Mouse (Mus musculus): ENCODE results near the gene Agpat3. TPM values are rescaled to one million over a fixed set of nuclear protein-coding genes. Genes with fewer than 3 reads are reported as not detected.

Agpat3 gene
- total RNA-seq, 2 experiments from 2014 or later: 258 to 259 TPM

DNA sequence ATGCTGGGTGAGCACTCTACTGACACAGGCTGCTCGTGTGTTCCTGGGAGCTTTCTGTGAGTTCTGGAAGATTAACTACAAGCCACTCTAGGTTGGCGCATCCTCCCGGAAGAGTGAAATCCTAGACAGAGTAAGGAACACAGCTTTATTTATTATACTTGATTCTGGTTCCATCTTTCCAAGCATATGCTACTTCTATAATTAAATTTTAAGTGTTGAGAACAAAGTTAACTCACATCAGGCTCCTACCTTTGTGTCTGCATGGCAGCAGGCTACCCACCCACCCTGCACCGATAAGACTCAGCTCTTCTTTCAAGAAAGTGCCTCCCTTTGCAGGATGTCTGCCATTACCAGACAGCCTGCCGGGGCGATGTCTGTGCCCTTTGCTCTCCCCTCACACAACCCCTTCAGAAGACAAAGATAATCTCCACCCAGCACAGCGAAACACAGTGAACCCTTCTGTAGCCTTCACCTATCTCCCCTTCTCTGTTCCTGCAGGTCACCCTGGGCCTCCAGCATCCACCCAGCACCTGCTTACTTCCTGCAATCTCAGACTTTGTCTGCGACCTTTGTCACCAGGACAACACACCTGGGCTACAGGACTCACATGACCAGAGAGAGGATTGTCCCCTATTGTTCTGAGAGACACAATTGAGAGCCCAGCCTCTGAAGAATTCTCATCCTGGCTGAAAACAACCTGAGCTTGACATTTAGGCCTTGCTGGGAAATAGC is 26.2 kb downstream of the Agpat3 start:
- DNase-seq (ENCODE audit: low spot score in 2 of 2): no peak

DNA sequence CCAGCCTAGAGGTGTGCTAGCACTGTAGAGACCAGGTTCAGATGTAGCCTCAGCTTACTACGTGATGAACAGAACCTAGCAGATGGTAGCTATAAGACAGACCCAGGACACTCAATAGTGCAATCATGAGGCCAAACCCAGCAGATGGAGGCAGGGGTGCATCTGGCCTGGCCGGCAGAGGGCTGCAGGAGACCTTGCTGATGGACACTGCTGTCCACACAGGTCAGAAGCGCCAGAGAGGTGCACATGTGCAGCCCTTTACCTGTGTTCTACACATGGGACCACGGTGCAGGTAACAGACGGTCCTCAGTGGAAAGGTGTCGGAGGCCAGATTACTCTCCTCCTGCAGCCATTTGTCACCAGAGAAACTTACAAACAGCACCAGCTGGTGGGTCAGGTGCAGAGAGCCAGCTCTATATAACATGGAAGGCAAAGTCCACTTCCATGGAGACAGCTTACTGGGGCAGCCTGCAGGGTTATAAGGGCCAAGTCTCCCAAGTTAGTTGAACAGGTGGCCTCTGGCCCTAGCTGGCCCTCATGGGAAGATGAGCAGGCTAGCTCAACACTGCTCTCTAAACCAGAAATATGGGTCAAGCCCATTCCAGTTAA is 27.6 kb downstream of the Agpat3 start:
- no peak for DNase-seq (ENCODE audit: low spot score in 2 of 2)

DNA sequence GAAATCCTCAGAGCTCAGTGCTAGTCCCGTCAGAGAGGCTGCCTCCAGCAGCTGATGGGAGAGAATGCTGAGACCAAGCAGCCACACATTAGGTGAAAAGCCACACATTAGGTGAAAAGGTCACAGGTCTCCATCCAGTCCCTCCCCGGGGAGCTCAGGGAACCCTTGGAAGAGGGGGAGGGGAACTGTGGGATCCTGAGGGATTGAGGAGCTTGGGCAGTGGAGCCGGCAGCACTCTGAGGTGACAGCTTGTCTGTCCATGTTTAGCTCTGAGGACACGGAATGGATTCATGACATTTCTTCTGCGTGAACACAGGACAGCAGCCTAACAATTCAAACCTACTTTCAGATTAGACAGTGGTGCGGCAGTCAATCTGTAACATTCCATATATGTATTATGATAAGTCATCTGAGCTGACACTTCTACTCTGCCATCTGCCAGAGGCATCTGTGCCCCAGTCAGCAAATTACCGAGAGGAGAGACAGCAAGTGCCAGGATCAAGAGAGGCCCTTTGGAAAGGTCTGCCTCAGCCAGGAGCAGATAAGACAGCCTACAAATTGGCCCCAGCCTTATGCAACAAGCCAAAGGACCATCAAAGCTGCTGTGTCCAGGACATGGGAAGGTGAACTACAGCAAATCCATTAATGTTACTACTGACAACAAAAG is 28.9 kb downstream of the Agpat3 start:
- DNase-seq (ENCODE audit: low spot score in 2 of 2): peak; percentile 35 to 57

DNA sequence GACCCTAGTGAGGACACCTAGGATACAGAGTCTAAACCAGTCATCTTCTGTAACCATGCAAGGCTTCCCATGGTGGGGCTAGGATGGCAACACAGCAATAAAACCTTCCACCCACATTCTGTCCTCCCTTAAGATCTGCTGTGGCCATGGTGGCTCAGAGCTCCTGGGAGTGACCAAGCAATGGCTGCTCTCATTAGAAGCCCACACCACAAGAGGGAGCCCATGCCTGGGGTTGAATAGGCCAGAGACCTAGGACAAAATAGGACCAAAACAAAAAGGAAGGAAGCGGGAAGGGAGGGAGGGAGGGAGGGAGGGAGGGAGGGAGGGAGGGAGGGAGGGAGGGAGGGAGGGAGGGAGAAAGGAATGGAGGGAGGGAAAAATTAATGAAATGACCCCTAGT is 29.5 kb downstream of the Agpat3 start:
- DNase-seq (ENCODE audit: low spot score in 2 of 2): peak in 1 of 2 experiments; percentile 41

DNA sequence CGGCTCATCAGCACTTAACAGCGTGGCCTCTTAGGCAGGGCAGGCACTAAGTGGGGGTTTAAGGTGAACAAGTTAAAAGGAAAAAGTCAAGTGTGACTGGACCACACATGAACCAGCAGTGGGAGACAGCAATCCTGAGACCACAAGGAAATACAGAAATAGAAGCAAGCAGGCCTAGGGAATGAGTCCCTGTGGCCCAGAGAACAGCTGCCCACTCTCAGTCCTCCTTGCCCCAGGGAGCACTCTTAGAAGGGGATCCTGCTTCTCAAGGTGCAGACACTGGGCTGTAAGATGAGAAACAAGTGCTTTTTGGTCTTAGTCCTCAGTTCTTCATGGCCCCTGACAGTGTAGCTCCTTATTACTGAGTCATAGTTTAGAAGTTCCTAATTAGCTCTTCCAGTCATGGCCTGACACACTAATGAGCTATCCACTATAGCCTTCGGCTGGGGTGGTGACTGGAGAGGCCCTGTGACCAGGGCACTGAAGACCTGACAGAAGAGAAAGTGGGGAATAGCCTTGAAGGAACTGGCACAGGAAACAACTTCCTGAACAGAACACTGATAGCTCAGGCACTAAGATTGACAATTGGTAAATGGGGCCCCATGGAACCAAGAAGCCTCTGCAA is 31.0 kb downstream of the Agpat3 start:
- no peak for DNase-seq (ENCODE audit: low spot score in 2 of 2)

DNA sequence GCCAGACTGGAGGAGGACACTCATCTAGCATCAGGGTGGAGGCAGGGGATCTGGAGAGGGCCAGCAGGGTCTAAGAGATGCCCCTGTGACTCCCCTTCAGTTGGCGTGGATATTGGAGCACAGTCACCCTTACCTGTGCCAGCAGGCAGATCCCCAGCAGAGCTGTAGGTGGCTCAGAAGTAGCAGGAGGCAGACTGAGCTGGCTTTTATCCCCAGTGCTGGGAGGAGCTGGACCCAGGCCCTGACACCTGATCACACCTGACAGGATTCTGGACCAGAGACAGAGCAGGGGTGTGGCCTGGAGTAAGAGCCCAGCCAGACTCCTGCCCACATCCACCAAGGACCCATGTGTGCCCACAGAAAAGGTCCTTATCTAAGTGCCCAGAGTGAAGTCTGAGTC is 31.8 kb downstream of the Agpat3 start:
- no peak for DNase-seq (ENCODE audit: low spot score in 2 of 2)

DNA sequence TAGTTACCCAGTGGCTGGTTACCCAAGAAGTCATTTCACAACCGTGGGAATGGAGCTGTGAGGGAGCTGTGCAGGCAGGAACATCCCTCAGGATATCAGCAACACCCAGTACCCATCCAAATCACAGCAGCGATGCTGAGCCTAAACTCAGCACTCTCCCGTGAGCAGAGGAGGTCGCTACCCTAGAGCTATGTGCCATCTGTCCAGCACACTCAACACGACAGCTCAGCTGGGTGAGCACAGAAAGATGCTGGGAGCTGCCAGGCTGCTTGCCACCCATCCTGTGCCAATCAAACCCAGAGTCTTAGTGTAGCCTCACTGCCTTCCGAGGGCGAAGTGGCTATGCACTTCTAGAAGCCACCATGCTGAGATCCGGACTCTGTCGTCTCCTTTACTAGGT is 32.3 kb downstream of the Agpat3 start:
- no peak for DNase-seq (ENCODE audit: low spot score in 2 of 2)

DNA sequence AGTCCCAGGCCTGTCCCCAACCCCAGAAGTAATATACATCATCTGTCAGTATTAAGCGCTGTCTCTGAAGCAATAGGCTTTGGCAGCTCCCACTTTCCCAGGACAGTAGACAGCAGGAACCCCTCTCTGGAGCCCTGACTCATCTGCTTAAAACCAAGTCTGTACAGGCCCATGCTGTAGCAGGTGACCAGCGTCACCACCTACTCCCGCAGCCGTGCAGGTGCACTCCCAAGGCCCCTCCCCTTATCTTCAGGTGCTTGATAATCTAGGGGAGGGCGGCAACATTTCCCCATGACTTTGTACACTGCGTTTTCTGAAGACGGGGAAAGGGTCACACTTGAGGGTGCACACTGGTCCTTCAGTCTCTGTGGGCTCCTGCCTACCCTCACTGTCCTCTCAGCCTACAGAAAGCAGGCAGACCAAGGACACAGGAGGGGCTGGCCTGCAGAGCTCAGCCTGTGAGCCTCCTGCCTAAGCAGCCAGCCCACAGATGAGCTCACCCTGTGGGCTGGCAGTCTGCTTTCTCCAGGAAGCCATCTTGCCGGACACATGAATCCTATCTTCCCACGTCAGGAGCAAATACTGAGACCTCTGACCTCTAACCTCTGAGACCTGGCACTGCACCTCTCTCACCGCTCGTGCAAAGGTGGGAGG is 34.9 kb downstream of the Agpat3 start:
- DNase-seq (ENCODE audit: low spot score in 2 of 2): no peak

DNA sequence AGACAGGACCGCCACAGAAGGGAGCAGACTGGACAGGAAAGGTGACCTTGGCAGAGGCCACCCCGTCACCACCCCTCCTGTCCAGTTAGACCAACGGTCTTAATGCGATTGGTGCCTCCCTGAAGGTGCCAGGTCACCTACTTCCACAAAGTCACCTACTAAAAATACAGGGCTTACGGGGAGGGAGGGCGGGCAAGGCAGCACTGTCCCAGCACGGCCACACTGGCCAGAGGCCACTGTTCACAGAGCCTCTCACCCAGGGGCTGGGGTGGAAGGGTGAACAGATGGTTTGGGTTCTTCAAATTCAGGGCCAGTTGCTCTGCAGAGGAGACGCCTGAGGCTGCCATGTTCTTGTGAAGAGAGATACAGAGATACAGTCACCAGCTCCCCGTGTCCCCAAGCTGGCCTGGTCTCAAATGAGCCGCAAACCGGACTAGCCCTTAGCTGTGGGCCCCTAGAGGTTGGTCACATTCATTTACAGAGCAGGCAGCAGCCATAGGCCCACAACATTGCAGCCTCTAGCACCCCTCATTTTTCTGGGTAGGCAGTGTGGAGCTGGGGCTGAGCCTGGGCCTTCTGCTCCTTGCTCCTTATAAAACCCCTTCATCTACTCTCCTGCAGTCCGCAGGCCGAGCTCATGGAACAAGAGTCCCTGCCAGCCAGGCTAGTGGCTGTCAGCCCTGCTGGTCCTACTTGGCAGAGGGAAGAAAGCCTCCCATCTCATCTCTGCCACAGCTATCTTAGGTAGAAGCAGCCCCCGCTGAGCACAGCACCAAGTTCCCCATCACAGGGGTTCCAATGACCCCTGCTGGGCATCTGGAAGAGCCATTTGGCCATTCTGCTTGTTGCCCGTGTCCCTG is 35.8 kb downstream of the Agpat3 start:
- DNase-seq (ENCODE audit: low spot score in 2 of 2): no peak

DNA sequence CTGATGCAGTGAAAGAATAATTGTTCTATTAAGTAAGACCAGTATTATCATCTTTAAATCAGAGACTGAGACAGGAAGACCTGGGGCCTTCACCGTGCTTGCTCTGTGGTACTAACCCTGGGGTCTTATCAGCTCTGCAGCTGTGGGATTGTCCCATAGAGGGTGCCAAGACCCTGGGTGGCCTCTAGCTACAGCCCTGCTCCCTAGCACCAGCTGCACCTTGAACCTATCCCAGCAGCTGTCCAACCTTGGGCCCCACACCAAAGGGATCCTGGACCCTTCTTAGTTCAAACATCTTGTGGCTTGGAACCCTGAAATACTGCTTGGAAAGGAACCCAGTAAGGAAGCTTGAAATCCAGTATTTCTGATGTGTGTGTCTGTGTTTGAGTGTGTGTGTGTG is 37.1 kb downstream of the Agpat3 start:
- no peak for DNase-seq (ENCODE audit: low spot score in 2 of 2)

DNA sequence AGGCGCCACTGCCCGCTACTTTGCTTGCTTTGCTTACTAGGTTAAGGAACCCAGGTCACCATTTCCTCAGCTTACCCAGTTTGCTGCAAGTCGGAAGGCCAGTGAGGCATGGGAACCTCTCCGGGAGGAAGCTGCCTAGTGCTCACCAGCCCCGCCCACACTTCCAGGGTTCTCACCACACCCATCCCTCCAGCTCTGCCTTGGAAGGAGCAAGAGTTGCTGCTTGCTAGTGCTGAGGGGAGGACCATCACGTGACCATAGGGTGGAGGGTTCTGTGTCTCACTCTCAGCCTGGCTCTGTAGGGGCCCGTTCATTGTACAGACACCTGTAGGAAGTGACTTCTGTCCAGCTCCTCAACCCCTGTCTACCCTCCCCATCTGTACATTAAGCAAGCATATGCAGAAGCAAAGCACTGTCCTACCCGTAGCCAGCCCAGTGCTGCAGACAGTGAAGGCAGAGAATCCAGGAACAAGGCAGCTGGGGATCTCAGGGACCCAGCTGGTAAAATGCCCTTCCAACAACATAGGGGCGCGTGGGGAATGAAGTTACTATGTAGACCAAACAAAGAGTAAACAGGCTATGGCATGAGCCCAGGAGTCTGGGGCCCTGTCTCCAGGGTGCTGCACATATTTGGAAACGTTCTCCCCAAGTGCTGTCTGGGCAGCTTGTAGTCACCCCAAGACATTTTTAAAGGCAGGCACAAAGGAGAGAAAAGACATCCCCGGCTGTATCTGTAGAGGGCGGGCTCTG is 40.2 kb downstream of the Agpat3 start:
- DNase-seq (ENCODE audit: low spot score in 2 of 2): no peak

DNA sequence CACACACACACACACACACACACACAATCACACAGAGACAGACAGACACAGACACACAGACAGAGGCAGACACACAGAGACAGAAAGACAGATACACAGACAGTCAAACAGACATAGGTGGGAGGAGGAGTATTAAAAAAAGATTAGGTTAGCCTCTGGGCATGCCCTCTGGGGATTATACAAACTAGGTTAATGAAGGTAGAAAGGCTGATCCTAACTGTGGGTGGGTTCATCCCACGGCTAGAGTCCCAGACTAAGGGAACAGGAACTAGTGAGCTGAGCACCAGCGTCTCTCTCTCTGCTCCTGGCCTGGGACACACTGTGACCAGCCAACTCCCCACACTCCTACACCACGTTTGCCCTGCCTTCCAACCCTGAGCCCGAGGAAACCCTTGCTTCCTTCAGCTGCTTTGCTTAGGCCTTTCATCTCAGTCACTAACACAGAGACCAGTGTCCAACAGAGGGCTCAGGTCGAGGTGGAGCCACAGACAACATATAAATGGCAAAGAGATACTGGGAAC is 41.5 kb downstream of the Agpat3 start:
- DNase-seq (ENCODE audit: low spot score in 2 of 2): no peak

DNA sequence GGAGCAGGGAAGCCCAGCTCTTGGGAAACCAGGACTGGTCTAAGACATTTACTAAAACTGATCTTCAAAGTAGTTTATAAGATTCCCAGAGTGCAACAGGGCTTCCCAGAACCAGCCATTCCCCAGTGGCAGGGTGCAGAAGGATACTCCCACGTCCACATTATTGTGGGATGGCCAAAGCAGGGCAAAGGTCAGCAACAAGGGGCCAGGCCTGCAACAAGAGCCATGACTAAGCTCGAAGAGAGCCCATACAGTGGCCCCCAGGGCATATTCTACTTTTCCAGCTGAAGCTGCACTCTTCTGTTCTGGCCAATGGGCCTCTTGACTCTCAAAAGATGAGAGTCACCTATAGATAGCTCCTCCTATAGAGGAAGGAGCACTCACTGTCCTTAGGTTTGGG is 43.7 kb downstream of the Agpat3 start:
- DNase-seq (ENCODE audit: low spot score in 2 of 2): no peak

DNA sequence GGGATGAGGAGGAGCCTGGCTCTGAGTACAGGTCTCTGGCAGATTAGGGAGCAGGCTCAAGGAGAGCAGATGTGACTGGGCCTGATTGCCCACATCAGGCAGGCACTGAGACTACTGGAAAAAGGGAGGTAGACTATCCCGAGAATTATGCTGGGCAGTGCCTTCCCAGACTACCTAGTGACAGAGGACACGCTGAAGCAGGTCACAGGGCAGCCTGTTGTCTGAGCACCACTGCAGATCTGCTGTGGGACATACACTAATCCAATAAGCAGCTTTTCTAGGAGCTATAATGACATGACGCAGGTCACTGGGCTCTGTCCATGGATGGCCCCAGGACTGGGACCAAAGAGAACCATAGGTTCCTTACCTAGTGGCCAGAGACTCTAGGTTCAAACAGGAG is 44.9 kb downstream of the Agpat3 start:
- DNase-seq (ENCODE audit: low spot score in 2 of 2): no peak

DNA sequence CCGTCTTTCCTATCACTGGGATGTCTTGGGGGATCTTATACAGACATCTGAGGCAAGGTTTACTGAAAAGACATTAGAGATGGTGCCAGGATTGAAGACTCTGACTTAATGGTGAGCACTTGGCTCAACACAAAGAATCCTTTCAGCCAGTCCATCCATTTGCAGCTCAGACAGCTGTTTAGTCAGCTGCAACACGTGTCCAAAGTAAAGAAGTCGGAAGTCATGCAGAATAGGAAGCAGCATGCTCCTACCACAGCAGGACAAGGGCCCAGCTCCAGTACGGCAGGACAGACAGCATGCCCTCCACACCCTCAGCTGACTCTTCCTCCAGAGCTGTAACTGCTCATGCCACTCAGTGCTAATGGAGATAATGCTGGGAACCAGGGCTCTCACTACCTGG is 46.3 kb downstream of the Agpat3 start:
- no peak for DNase-seq (ENCODE audit: low spot score in 2 of 2)

DNA sequence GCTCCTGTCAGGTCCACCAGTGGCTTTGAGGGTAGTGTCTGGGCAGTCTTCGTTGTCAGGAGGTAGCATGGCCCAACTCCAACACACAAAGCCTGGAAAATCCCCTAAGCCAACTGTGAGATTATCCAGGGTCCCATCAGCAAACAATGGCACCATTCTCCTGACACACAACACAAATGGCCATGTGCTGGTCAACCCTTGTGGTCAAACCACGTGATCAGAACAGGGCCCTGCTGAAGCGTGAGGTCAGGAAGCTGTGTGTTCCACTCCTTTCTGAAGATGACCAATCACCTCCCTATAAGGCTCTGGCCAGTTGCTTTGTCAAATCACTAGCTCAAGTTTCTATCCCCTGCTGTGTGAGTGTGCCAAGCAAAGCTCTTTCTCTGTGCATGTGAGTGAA is 47.3 kb downstream of the Agpat3 start:
- no peak for DNase-seq (ENCODE audit: low spot score in 2 of 2)

DNA sequence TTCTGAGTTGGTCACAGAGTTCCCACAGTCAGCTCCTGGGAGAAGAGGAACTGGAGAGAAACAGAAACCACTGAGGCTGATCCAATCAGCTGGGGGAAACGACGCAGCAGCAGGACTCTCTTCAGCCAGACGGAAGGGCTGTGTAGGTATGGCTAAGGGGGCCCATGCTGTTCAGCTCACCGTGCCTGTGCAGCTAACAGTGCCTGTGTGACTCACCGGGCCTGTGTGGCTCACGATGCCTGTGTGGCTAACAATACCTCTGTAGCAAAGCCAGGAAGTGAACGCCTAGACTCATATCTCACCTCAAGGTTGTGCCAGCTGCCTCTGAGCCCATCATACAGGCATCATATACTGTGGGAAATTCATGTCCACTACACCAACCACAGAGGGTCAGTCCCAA is 48.6 kb downstream of the Agpat3 start:
- no peak for DNase-seq (ENCODE audit: low spot score in 2 of 2)

DNA sequence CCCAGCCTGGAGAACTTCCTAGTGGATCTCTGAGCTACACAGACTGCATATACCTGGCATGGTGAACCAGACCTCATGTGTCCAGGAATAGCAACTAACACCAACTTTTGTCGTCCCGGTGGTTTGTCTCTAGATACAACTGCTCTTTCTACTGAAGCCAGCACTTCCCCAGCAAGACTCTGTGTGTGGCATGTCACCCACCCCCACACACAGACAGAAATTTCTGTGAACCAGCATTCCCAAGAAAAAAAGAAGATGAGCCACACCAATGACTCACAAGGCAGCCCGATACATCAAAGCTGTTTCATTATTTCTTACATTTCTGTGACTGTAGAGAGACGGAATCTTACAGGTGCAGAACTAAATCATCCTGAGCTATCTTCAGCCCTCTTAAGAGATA is 52.2 kb downstream of the Agpat3 start:
- no peak for DNase-seq (ENCODE audit: low spot score in 2 of 2)
